Comparison of ENCODE assay signal across 23 mouse cellular contexts in the genomic region with DNA sequence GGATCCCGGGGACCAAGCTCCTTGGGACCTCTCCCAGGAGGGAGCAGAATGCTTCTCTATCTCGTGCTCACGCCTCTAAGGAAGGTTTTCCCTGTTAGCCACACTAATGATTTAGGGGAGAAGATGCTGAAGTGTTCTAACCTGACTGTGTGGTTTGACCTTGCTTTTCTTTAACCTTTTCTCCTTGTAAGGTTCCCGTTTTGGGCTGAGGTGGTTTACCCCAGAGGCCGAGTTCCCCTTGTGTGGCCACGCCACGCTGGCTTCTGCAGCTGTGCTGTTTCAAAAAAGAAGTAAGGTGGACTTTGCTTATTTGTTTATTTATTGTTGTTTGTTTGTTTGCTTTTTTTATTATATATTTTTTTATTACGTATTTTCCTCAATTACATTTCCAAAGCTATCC. TPM values are rescaled to one million over a fixed set of nuclear protein-coding genes. Genes with fewer than 3 reads are reported as not detected.
"Had no signal": no experiment of that assay in that cellular context is flagged by ENCODE, and none has a peak within 500 bp of the region (broad histone marks: within the 10 kb centered on the region; RNA-seq: fewer than 3 reads in every experiment).

No protein-coding gene starts in this region.

- H3K36me3 ChIP-seq: kidney, embryonic 15.5 days; limb, embryonic 10.5 days; limb, embryonic 13.5 days; liver, embryonic 12.5 days; liver, embryonic 15.5 days; lung, embryonic 15.5 days; midbrain, embryonic 12.5 days; midbrain, embryonic 15.5 days; neural tube, embryonic 12.5 days; neural tube, embryonic 15.5 days had no signal

- ATAC-seq: liver, embryonic 12.5 days; midbrain, embryonic 15.5 days had no signal

- DNase-seq: kidney, adult 11 months; kidney, adult 8-10 months; kidney, postnatal 10 days; kidney, postnatal 4 days; liver; lung, adult 18-20 months; lung, postnatal 10 days; lung, postnatal 36 days; right cerebral cortex, adult 18-20 months; right cerebral cortex, postnatal 14 days; right cerebral cortex, postnatal 4 days; thymus, postnatal 36 days had no signal

- H3K27me3 ChIP-seq: kidney, embryonic 15.5 days; limb, embryonic 13.5 days; liver, embryonic 12.5 days; liver, embryonic 15.5 days; lung, embryonic 15.5 days; midbrain, embryonic 12.5 days; midbrain, embryonic 15.5 days; neural tube, embryonic 12.5 days; neural tube, embryonic 15.5 days had no signal

RNA-seq across cellular contexts. Expression of a gene that starts 23.6 kb away (rescaled TPM):
- total RNA-seq: megakaryocyte progenitor cell, adult 5-6 weeks had no signal

RNA-seq across cellular contexts. Expression of a gene that starts 51.7 kb away (rescaled TPM):
- total RNA-seq: megakaryocyte progenitor cell, adult 5-6 weeks had no signal
